Mouse (Mus musculus): Measurements from ENCODE around the gene Vamp2. TPM values are rescaled to one million over a fixed set of nuclear protein-coding genes. Genes with fewer than 3 reads are reported as not detected.

Vamp2 gene
- 324 and 361 TPM in 2 replicates for polyA plus RNA-seq (2012; rRNA removed)

GRCm38 (mm10) chr11:69088103-69088855 is at the start of gene Vamp2:
Vamp2 (plus strand) TSS chr11:69088490.

DNA sequence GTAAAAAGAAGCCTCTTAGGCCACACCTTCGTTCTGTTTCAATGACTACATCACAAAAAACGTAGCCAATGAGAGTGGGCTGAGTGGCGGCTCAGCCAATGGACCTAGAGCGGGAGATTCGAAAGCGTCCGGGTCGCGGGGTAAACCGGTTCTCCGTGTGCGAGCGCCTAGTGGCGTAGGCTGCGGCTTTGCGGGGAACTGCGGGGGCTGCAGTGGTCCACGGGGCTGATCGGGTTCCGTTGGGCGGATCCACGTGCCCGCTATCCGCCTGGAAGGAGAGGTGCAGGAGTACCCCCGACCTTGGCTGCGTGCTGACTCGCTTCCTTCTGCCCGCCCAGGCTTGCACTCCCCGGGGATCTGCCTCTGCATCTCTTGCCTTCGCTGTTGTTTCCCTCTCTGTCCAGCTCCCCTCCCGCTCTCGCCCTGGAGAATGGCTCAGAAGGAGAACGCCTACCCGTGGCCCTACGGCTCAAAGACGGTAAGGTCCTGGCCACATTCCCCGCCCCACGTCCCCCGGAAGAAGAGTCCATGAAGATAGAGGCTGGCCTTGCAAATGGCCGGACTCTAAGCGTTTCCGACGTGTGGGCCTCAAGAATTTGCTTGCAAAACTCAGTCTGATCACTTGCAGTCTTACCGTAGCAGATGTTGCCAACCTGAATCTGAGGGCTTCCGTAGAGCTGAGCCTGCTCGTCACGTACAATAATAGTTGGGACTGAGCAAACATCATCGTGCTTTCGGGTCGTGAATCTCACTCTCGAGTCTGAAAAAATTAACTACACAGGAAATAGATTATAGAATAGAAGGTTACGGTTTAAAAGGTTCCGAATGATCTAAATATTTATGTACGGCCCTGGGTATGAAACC is 42.5 kb upstream of the Vamp2 start, which contains the start of gene Aurkb:
Aurkb (plus strand) TSS at position 117 of the 864 bp plus-strand sequence.

DNA sequence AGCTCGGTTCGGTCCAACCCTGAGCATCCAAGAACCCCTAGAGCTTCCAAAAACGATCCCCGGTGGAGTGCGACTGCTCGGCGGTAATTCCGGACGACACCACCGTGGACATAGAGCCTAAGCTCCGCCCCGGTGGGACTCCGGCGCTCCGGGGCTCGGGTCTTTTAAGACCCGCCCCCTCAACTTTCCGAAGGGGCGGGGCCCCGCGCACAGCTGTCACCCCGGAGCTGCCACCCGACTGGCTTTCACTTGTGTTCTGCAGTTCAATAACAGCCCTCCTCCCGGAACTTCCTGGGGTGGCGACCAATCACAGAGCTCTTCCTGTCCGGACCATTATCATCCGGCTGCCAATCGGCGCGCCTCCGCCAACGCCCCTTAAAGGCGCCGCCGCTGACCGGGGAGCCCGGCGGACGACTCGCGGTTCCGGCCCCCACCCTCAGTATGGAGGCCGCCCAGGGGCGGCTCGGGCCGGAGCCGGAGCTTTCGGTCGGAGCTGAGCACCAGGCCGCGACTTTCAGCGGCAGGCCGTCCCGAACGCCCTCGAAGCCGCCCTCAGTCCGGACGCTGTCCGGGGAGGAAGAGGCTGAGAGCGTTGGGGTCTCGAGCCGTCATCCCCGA is 28.8 kb upstream of the Vamp2 start, which contains the start of gene Borcs6:
Borcs6 (plus strand) TSS at position 361 of the 618 bp plus-strand sequence.

DNA sequence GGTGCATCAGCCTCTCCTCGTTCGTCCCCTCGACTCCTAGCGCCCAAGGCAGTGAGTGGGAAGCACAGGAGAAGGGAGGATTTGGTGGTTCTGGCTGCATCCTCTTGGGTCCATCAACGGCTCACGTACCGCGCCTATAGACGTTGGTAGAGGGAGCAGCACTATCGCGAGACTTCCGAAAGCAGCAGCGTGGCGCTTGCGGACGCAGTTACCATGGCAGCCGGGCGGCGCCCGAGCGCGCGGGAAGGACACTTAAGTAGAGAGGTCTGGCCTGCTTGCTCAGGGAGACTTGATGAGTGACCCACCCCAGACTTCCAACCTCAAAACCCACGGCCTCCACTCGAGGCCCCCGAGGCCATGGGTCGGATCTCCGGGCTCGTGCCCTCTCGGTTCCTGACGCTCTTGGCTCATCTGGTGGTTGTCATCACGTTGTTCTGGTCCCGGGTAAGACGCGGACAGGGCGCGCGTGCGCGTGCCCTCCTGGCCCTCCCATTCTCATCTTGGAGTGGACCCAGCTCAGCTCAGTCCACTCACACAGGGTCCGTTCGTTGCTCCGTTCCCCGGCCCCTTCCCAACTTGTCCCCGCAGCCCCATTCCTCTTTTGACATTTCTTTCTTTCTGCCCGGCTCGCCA is 17.6 kb upstream of the Vamp2 start, which contains the start of gene Tmem107:
Tmem107 (plus strand) TSS at position 217 of the 633 bp plus-strand sequence.

DNA sequence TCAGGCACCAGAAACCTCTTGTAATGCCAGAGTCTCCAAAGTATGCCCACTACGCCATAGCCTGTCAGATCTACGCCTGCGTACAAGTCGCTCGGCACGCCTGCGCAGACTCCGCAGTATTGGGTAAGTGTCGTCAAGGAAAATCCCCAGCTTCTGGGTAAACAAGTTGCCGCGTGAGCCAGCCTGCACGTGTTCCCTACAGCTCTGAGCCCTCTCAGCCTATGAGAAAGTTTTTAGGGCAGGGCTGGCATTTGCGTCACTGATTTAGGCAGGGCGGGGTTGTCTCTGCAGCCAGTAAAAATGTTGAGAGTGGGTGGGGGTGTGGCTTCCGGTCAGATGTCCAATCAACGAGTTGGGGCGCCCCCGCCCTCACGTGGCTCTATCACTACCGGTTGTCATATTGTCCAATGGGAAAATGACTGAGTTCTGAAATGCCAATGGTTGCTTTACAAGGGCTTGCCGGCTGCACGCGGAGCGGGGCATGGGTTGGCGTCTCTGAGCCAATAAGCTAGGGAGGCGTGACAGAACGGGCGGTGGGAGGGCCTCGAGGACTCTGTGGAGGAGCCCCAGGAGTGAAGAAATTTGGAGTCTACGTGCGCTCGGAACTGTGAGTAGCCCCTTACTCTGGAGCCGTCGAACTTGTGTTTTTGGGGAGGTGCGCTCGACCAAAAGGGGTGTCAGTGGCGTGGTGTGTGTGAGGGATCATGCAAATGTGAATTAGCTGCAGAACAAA is 6.6 kb downstream of the Vamp2 start, which contains the start of gene Per1:
Per1 (plus strand) TSS at position 521 of the 733 bp plus-strand sequence.

DNA sequence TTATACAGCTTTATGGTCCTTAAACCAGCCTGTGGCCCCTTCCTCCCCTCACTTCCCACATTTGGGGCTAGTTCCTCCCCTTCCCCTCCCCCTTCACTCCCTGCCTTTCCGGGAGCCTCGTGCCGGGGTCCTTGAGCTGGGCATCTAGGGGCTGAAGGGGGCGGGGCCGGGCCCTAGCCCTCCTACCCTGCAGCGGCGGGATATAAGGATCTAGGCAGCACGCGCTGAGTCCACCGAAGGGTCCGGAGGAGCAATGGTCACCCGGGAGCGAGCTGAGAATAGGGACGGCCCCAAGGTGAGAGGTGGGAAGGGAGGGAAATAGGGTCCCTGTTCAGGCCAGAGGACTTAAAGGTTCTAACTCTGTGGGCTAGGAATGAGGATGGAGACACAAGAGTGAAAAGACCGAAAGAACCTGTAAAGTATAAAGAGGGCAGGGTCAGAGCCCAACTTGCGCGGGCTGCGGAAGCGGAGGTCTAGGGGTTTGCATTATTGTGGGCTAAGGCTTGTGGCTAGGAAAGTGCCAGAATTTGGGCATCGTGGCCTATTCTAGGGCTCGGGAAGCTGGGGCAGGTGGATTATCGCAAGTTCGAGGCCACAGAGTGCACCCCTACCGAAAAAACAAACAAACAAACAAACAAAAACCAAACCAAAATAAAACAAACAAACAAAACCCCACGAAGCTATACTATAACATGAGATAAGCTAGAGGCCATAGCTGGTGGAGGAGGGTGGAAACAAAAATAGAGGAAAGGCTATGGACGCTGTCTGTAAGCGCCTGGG is 32.1 kb downstream of the Vamp2 start, which contains the start of gene Hes7:
Hes7 (plus strand) TSS at position 184 of the 780 bp plus-strand sequence.

DNA sequence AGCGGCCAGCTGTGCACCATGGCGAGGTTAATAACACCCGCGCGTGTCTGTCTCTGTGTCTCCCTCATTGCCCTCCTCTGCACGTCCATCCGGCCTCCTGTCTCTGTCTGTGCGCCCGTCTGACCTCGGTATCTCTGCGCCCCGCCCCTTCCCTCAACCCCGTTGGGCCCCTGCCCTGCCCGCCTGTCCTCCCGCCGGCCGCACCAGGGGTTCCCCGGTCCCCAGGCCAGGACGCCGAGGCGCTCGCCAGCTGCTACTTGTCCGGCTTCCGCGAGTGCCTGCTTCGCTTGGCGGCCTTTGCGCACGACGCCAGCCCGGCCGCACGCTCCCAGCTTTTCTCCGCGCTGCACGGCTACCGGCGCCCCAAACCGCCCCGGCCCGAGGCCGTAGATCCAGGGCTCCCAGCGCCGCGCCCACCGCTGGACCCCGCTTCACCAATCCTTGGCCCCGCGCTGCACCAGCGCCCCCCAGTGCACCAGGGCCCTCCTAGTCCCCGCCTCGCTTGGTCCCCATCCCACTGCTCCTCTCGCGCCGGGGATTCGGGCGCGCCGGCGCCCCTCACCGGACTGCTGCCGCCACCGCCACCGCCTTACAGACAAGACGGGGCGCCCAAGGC is 34.2 kb downstream of the Vamp2 start, which contains the start of gene 9130213A22Rik:
9130213A22Rik (minus strand) TSS at position 254 of the 616 bp plus-strand sequence.

GRCm38 (mm10) chr11:69125852-69125918 is 37.4 kb downstream of the Vamp2 start, which contains the start of gene Aloxe3:
Aloxe3 (plus strand) TSS chr11:69125896.

Other genes with a start within 250 kb of the Vamp2 start
- 82.7 and 83.6 TPM in 2 replicates for gene Ndel1, start 216.6 kb upstream of the Vamp2 start, polyA plus RNA-seq (2012; rRNA removed)
- 0.05 and 0.34 TPM in 2 replicates for gene Rnf222, start 199.9 kb upstream of the Vamp2 start, polyA plus RNA-seq (2012; rRNA removed)
- 2,315 and 2,419 TPM in 2 replicates for gene Rpl26, start 186.9 kb upstream of the Vamp2 start, polyA plus RNA-seq (2012; rRNA removed)
- gene Odf4, start 161.4 kb upstream of the Vamp2 start, polyA plus RNA-seq (2012; rRNA removed), result 3.6 and 4.3 TPM in 2 replicates
- gene Arhgef15, start 131.0 kb upstream of the Vamp2 start, polyA plus RNA-seq (2012; rRNA removed), result 32.4 and 33.6 TPM in 2 replicates
- gene Slc25a35, start 120.4 kb upstream of the Vamp2 start, polyA plus RNA-seq (2012; rRNA removed), result 2.6 and 2.7 TPM in 2 replicates
- gene Rangrf, start 113.3 kb upstream of the Vamp2 start, polyA plus RNA-seq (2012; rRNA removed), result 26.9 and 31.1 TPM in 2 replicates
- 21.3 and 22.2 TPM in 2 replicates for gene Pfas, start 80.0 kb upstream of the Vamp2 start, polyA plus RNA-seq (2012; rRNA removed)
- 102 and 109 TPM in 2 replicates for gene Ctc1, start 72.6 kb upstream of the Vamp2 start, polyA plus RNA-seq (2012; rRNA removed)
- gene Aurkb, start 42.8 kb upstream of the Vamp2 start, polyA plus RNA-seq (2012; rRNA removed), result 16.9 and 19.1 TPM in 2 replicates
- gene Borcs6, start 28.8 kb upstream of the Vamp2 start, polyA plus RNA-seq (2012; rRNA removed), result 25.1 and 25.6 TPM in 2 replicates
- 32.3 and 33.9 TPM in 2 replicates for gene Tmem107, start 17.7 kb upstream of the Vamp2 start, polyA plus RNA-seq (2012; rRNA removed)
- 11.5 and 13.7 TPM in 2 replicates for gene Per1, start 6.7 kb downstream of the Vamp2 start, polyA plus RNA-seq (2012; rRNA removed)
- gene Hes7, start 31.9 kb downstream of the Vamp2 start, polyA plus RNA-seq (2012; rRNA removed), result 1.6 and 1.7 TPM in 2 replicates
- gene 9130213A22Rik, start 34.1 kb downstream of the Vamp2 start, polyA plus RNA-seq (2012; rRNA removed), result 1.2 TPM in 2 replicates
- 16.7 and 18.3 TPM in 2 replicates for gene Aloxe3, start 37.4 kb downstream of the Vamp2 start, polyA plus RNA-seq (2012; rRNA removed)
- gene Alox12b, start 68.5 kb downstream of the Vamp2 start, polyA plus RNA-seq (2012; rRNA removed), result 0.49 and 1.0 TPM in 2 replicates
- gene Alox8, start 109.4 kb downstream of the Vamp2 start, polyA plus RNA-seq (2012; rRNA removed), result 0.36 and 0.44 TPM in 2 replicates
- 0.60 and 0.67 TPM in 2 replicates for gene Gucy2e, start 148.5 kb downstream of the Vamp2 start, polyA plus RNA-seq (2012; rRNA removed)
- 40.0 and 40.8 TPM in 2 replicates for gene Cntrob, start 235.3 kb downstream of the Vamp2 start, polyA plus RNA-seq (2012; rRNA removed)
- 85.3 and 85.5 TPM in 2 replicates for gene Trappc1, start 235.5 kb downstream of the Vamp2 start, polyA plus RNA-seq (2012; rRNA removed)
- gene Kcnab3, start 237.8 kb downstream of the Vamp2 start, polyA plus RNA-seq (2012; rRNA removed), result 11.2 and 11.8 TPM in 2 replicates